Mouse (Mus musculus): Measurements from ENCODE around the gene Alyref. TPM values are rescaled to one million over a fixed set of nuclear protein-coding genes. Genes with fewer than 3 reads are reported as not detected.
A peak's percentile ranks its signal among the peaks of the same experiment; 100 is the strongest.
"Not testable (repeated sequence)": the region's sequence is repeated elsewhere in the genome, so short reads cannot be mapped to it uniquely, and the experiment has no call there.

Gene Alyref
- polyA plus RNA-seq, 1 experiment from 2014 or later = 19.6 TPM

- Histone ChIP-seq H3K4me3 (ENCODE audit: low read length) (peak overlapping the region; percentile 81), H3K4me2 (ENCODE audit: low read depth, low read length) (peak overlapping the region; percentile 60), H3K27ac (ENCODE audit: low read length) (peak overlapping the region; percentile 92), H3K9ac (ENCODE audit: low read depth, low read length) (peak overlapping the region; percentile 96), H3K4me1 (ENCODE audit: control insufficient read depth, insufficient read depth, low read length) (peaks cover 31% of the 10 kb centered on the region), H3K9me3 (ENCODE audit: control insufficient read depth, low read length) (no peaks in the 10 kb centered on the region), H3K36me3 (ENCODE audit: control insufficient read depth, insufficient read depth, low read length) (peaks cover 13% of the 10 kb centered on the region), H3K27me3 (replicated peaks; ENCODE audit: control insufficient read depth, insufficient read depth, low read length) (no peaks in the 10 kb centered on the region)
- WGBS = 6% methylated on average over 11 of the region's 11 CpGs
- 0 out of 2 replicates have a peak, but pooled peaks have one; percentile 1 for ATAC-seq
These were observed 26.3 kb downstream of the Alyref start for GRCm38 (mm10) chr11:120571754-120572416.

GRCm38 (mm10) chr11:120571122-120571521 is 27.0 kb downstream of the Alyref start:
- Histone ChIP-seq H3K36me3 (ENCODE audit: control insufficient read depth, insufficient read depth, low read length) (peaks cover 13% of the 10 kb centered on the region), H3K9me3 (ENCODE audit: control insufficient read depth, low read length) (no peaks in the 10 kb centered on the region), H3K27ac (ENCODE audit: low read length) (peak overlapping the region; percentile 68), H3K27me3 (replicated peaks; ENCODE audit: control insufficient read depth, insufficient read depth, low read length) (no peaks in the 10 kb centered on the region), H3K4me1 (ENCODE audit: control insufficient read depth, insufficient read depth, low read length) (peaks cover 29% of the 10 kb centered on the region), H3K9ac (ENCODE audit: low read depth, low read length) (peak overlapping the region; percentile 96), H3K4me2 (ENCODE audit: low read depth, low read length) (peak overlapping the region; percentile 60), H3K4me3 (ENCODE audit: low read length) (peak overlapping the region; percentile 81)
- WGBS = 53% methylated on average over 3 of the region's 3 CpGs
- ATAC-seq = no peak

GRCm38 (mm10) chr11:120568324-120568723 is 29.8 kb downstream of the Alyref start:
- H3K9me3 ChIP-seq (ENCODE audit: control insufficient read depth, low read length) = no peaks in the 10 kb centered on the region
- H3K4me1 ChIP-seq (ENCODE audit: control insufficient read depth, insufficient read depth, low read length) = peaks cover 18% of the 10 kb centered on the region; the same call in 1 of the 2 replicates
- ATAC-seq = no peak
- H3K36me3 ChIP-seq (ENCODE audit: control insufficient read depth, insufficient read depth, low read length) = peaks cover 25% of the 10 kb centered on the region
- H3K9ac ChIP-seq (ENCODE audit: low read depth, low read length) = no peak overlapping the region
- H3K4me2 ChIP-seq (ENCODE audit: low read depth, low read length) = peak overlapping the region; percentile 10; the same call in 1 of the 2 replicates
- H3K4me3 ChIP-seq (ENCODE audit: low read length) = no peak overlapping the region
- WGBS = 91% methylated on average over 6 of the region's 6 CpGs
- no peaks in the 10 kb centered on the region for H3K27me3 ChIP-seq (replicated peaks; ENCODE audit: control insufficient read depth, insufficient read depth, low read length)
- no peak overlapping the region for H3K27ac ChIP-seq (ENCODE audit: low read length)

- 81% methylated on average over 9 of the region's 9 CpGs for WGBS
These were observed 33.1 kb downstream of the Alyref start for GRCm38 (mm10) chr11:120565114-120565513.

GRCm38 (mm10) chr11:120562949-120563348 is 35.2 kb downstream of the Alyref start:
- Histone ChIP-seq H3K9me3 (ENCODE audit: control insufficient read depth, low read length) (no peaks in the 10 kb centered on the region), H3K4me3 (ENCODE audit: low read length) (no peak overlapping the region), H3K4me2 (ENCODE audit: low read depth, low read length) (no peak overlapping the region), H3K36me3 (ENCODE audit: control insufficient read depth, insufficient read depth, low read length) (peaks cover 46% of the 10 kb centered on the region), H3K27me3 (replicated peaks; ENCODE audit: control insufficient read depth, insufficient read depth, low read length) (no peaks in the 10 kb centered on the region), H3K9ac (ENCODE audit: low read depth, low read length) (no peak overlapping the region), H3K4me1 (ENCODE audit: control insufficient read depth, insufficient read depth, low read length) (0 out of 2 replicates have a peak, but pooled peaks cover 4% of the 10 kb centered on the region), H3K27ac (ENCODE audit: low read length) (no peak overlapping the region)
- WGBS = 95% methylated on average over 13 of the region's 13 CpGs
- no peak for ATAC-seq

More at GRCm38 (mm10) chr11:120565114-120565513, 33.1 kb downstream of the Alyref start:
- Histone ChIP-seq H3K9ac (ENCODE audit: low read depth, low read length) (no peak overlapping the region), H3K4me3 (ENCODE audit: low read length) (no peak overlapping the region), H3K27me3 (replicated peaks; ENCODE audit: control insufficient read depth, insufficient read depth, low read length) (no peaks in the 10 kb centered on the region), H3K9me3 (ENCODE audit: control insufficient read depth, low read length) (no peaks in the 10 kb centered on the region), H3K4me2 (ENCODE audit: low read depth, low read length) (no peak overlapping the region), H3K36me3 (ENCODE audit: control insufficient read depth, insufficient read depth, low read length) (peaks cover 41% of the 10 kb centered on the region), H3K27ac (ENCODE audit: low read length) (no peak overlapping the region), H3K4me1 (ENCODE audit: control insufficient read depth, insufficient read depth, low read length) (0 out of 2 replicates have a peak, but pooled peaks cover 4% of the 10 kb centered on the region)
- ATAC-seq = no peak

GRCm38 (mm10) chr11:120560952-120561728 is 37.0 kb downstream of the Alyref start:
- Histone ChIP-seq H3K4me1 (ENCODE audit: control insufficient read depth, insufficient read depth, low read length) (no peaks in the 10 kb centered on the region), H3K4me3 (ENCODE audit: low read length) (no peak overlapping the region), H3K9ac (ENCODE audit: low read depth, low read length) (no peak overlapping the region), H3K27me3 (replicated peaks; ENCODE audit: control insufficient read depth, insufficient read depth, low read length) (no peaks in the 10 kb centered on the region), H3K36me3 (ENCODE audit: control insufficient read depth, insufficient read depth, low read length) (peaks cover 46% of the 10 kb centered on the region), H3K9me3 (ENCODE audit: control insufficient read depth, low read length) (no peaks in the 10 kb centered on the region), H3K4me2 (ENCODE audit: low read depth, low read length) (no peak overlapping the region), H3K27ac (ENCODE audit: low read length) (no peak overlapping the region)
- WGBS = 93% methylated on average over 13 of the region's 13 CpGs
- no peak for ATAC-seq

- peaks cover 38% of the 10 kb centered on the region for H3K36me3 ChIP-seq (ENCODE audit: control insufficient read depth, insufficient read depth, low read length)
These were observed 39.3 kb downstream of the Alyref start for GRCm38 (mm10) chr11:120558843-120559242.

GRCm38 (mm10) chr11:120555260-120555659 is 42.9 kb downstream of the Alyref start:
- no peaks in the 10 kb centered on the region for H3K27me3 ChIP-seq (replicated peaks; ENCODE audit: control insufficient read depth, insufficient read depth, low read length)
- no peaks in the 10 kb centered on the region for H3K9me3 ChIP-seq (ENCODE audit: control insufficient read depth, low read length)
- peak; percentile 56; the same call in 1 of the 2 replicates for ATAC-seq
- 66% methylated on average over 2 of the region's 2 CpGs for WGBS
- no peak overlapping the region for H3K4me2 ChIP-seq (ENCODE audit: low read depth, low read length)
- H3K4me1 ChIP-seq (ENCODE audit: control insufficient read depth, insufficient read depth, low read length) = peaks cover 3% of the 10 kb centered on the region
- peaks cover 10% of the 10 kb centered on the region for H3K36me3 ChIP-seq (ENCODE audit: control insufficient read depth, insufficient read depth, low read length)
- no peak overlapping the region for H3K9ac ChIP-seq (ENCODE audit: low read depth, low read length)
- no peak overlapping the region for H3K4me3 ChIP-seq (ENCODE audit: low read length)
- peak overlapping the region; percentile 43 for H3K27ac ChIP-seq (ENCODE audit: low read length)

More at GRCm38 (mm10) chr11:120558843-120559242, 39.3 kb downstream of the Alyref start:
- not testable (repeated sequence) for H3K9me3 ChIP-seq (ENCODE audit: control insufficient read depth, low read length); H3K4me2 ChIP-seq (ENCODE audit: low read depth, low read length); H3K27me3 ChIP-seq (replicated peaks; ENCODE audit: control insufficient read depth, insufficient read depth, low read length); H3K27ac ChIP-seq (ENCODE audit: low read length); H3K4me1 ChIP-seq (ENCODE audit: control insufficient read depth, insufficient read depth, low read length); ATAC-seq; H3K4me3 ChIP-seq (ENCODE audit: low read length); H3K9ac ChIP-seq (ENCODE audit: low read depth, low read length)
- 85% methylated on average over 6 of the region's 6 CpGs for WGBS

- peak; percentile 65 for ATAC-seq
- H3K4me3 ChIP-seq (ENCODE audit: low read length) = no peak overlapping the region
These were observed 43.3 kb downstream of the Alyref start for GRCm38 (mm10) chr11:120554834-120555233.

More at GRCm38 (mm10) chr11:120554834-120555233, 43.3 kb downstream of the Alyref start:
- no peaks in the 10 kb centered on the region for H3K27me3 ChIP-seq (replicated peaks; ENCODE audit: control insufficient read depth, insufficient read depth, low read length)
- no peak overlapping the region for H3K9ac ChIP-seq (ENCODE audit: low read depth, low read length)
- H3K4me1 ChIP-seq (ENCODE audit: control insufficient read depth, insufficient read depth, low read length) = peaks cover 7% of the 10 kb centered on the region
- no peak overlapping the region for H3K4me2 ChIP-seq (ENCODE audit: low read depth, low read length)
- H3K36me3 ChIP-seq (ENCODE audit: control insufficient read depth, insufficient read depth, low read length) = peaks cover 7% of the 10 kb centered on the region; the same call in 1 of the 2 replicates
- H3K9me3 ChIP-seq (ENCODE audit: control insufficient read depth, low read length) = no peaks in the 10 kb centered on the region
- WGBS = 71% methylated on average over 7 of the region's 7 CpGs
- peak overlapping the region; percentile 67 for H3K27ac ChIP-seq (ENCODE audit: low read length)
